Mouse (Mus musculus): ENCODE measurements around the gene Macc1.
"Not testable (repeated sequence)": the region's sequence is repeated elsewhere in the genome, so short reads cannot be mapped to it uniquely, and the experiment has no call there.

Macc1 gene

GRCm38 (mm10) chr12:119313970-119314369, at the start of gene Macc1:
TSS of gene Macc1 (plus strand) at chr12:119314270.
- no peak for DNase-seq

GRCm38 (mm10) chr12:119264506-119264905, 49.6 kb upstream of the Macc1 start:
- DNase-seq: no peak

- DNase-seq: no peak
Measured at GRCm38 (mm10) chr12:119268723-119269122, 45.3 kb upstream of the Macc1 start.

- DNase-seq: no peak
Measured at GRCm38 (mm10) chr12:119270036-119270435, 44.0 kb upstream of the Macc1 start.

- DNase-seq: no peak
Measured at GRCm38 (mm10) chr12:119271964-119272363, 42.1 kb upstream of the Macc1 start.

- DNase-seq: no peak
Measured at GRCm38 (mm10) chr12:119273605-119274004, 40.5 kb upstream of the Macc1 start.

GRCm38 (mm10) chr12:119276282-119276681, 37.8 kb upstream of the Macc1 start:
- DNase-seq: no peak

GRCm38 (mm10) chr12:119291618-119292017, 22.5 kb upstream of the Macc1 start:
- no peak for DNase-seq

- no peak for DNase-seq
Measured at GRCm38 (mm10) chr12:119303618-119304017, 10.5 kb upstream of the Macc1 start.

- DNase-seq: no peak
Measured at GRCm38 (mm10) chr12:119313014-119313763, 881 bp upstream of the Macc1 start.

- DNase-seq: no peak
Measured at GRCm38 (mm10) chr12:119318799-119319198, 4.7 kb downstream of the Macc1 start.

- DNase-seq: peak in 1 of 2 experiments; percentile 7
Measured at GRCm38 (mm10) chr12:119325400-119325799, 11.3 kb downstream of the Macc1 start.

- DNase-seq: peak in 1 of 2 experiments; percentile 4
Measured at GRCm38 (mm10) chr12:119330644-119331043, 16.6 kb downstream of the Macc1 start.

GRCm38 (mm10) chr12:119333376-119333775, 19.3 kb downstream of the Macc1 start:
- no peak for DNase-seq

- DNase-seq: not testable (repeated sequence)
Measured at GRCm38 (mm10) chr12:119352579-119352978, 38.5 kb downstream of the Macc1 start.

GRCm38 (mm10) chr12:119357418-119358241, 43.6 kb downstream of the Macc1 start:
- DNase-seq: no peak

GRCm38 (mm10) chr12:119358242-119358515, 44.1 kb downstream of the Macc1 start:
- no peak for DNase-seq

- no peak for DNase-seq
Measured at GRCm38 (mm10) chr12:119365041-119365440, 51.0 kb downstream of the Macc1 start.

- no peak for DNase-seq
Measured at GRCm38 (mm10) chr12:119369832-119370231, 55.8 kb downstream of the Macc1 start.

GRCm38 (mm10) chr12:119372359-119372758, 58.3 kb downstream of the Macc1 start:
- no peak for DNase-seq

GRCm38 (mm10) chr12:119376879-119377278, 62.8 kb downstream of the Macc1 start:
- no peak for DNase-seq

- no peak for DNase-seq
Measured at GRCm38 (mm10) chr12:119381839-119382238, 67.8 kb downstream of the Macc1 start.

- no peak for DNase-seq
Measured at GRCm38 (mm10) chr12:119386243-119386642, 72.2 kb downstream of the Macc1 start.

GRCm38 (mm10) chr12:119386650-119387049, 72.6 kb downstream of the Macc1 start:
- no peak for DNase-seq
